ENCODE assay signal across 7 mouse cellular contexts in genomic region chr5:125475601-125476285, GRCm38 (mm10). TPM values are rescaled to one million over a fixed set of nuclear protein-coding genes. Genes with fewer than 3 reads are reported as not detected.
A peak's percentile ranks its signal among the peaks of the same experiment; 100 is the strongest.
DNase-seq lines count a peak whose midpoint lies in the region; ATAC-seq lines count a peak whose summit lies in the region.

TSS of gene Aacs (plus strand) at chr5:125475814.

- no peaks in the 10 kb centered on the region for H3K36me3 ChIP-seq in intestine, embryonic 15.5 days
- peaks cover 19% of the 10 kb centered on the region for H3K36me3 ChIP-seq in midbrain, embryonic 10.5 days

- peak within 1 kb of the TSS; percentile 87 for H3K9ac ChIP-seq in intestine, embryonic 15.5 days

- peak within 1 kb of the TSS; percentile 85 for H3K4me2 ChIP-seq in intestine, embryonic 15.5 days (replicated peaks)

- no peaks in the 10 kb centered on the region for H3K27me3 ChIP-seq in intestine, embryonic 15.5 days (replicated peaks)
- H3K27me3 ChIP-seq in midbrain, embryonic 10.5 days (ENCODE audit: low read depth, poor library complexity, severe bottlenecking) = no peaks in the 10 kb centered on the region; the same call in 1 of the 2 replicates

- intact Hi-C loops in gastrocnemius, postnatal 36 days (cut with DNase I) = loop anchor here (5.0 kb wide), 1 partner anchor 93 kb away; no protein-coding TSS in a partner anchor
- intact Hi-C loops in left cerebral cortex, postnatal 25 days (cut with DNase I) = loop anchor here (1.0 kb wide), 1 partner anchor 10 kb away; no protein-coding TSS in a partner anchor

- H3K4me1 ChIP-seq in intestine, embryonic 15.5 days (replicated peaks) = peaks cover 32% of the 10 kb centered on the region
- H3K4me1 ChIP-seq in midbrain, embryonic 10.5 days = peaks cover 45% of the 10 kb centered on the region

- ATAC-seq in intestine, embryonic 15.5 days = peak; percentile 93

- peak within 1 kb of the TSS; percentile 84 for H3K27ac ChIP-seq in intestine, embryonic 15.5 days
- H3K27ac ChIP-seq in midbrain, embryonic 10.5 days (replicated peaks) = peak within 1 kb of the TSS; percentile 87

- peak within 1 kb of the TSS; percentile 95 for H3K4me3 ChIP-seq in intestine, embryonic 15.5 days (replicated peaks)
- H3K4me3 ChIP-seq in midbrain, embryonic 10.5 days = peak within 1 kb of the TSS; percentile 95

- WGBS in intestine, embryonic 15.5 days = under 1% methylated on average over 60 of the region's 60 CpGs
- WGBS in midbrain, embryonic 10.5 days = under 1% methylated on average over 60 of the region's 60 CpGs

- no peaks in the 10 kb centered on the region for H3K9me3 ChIP-seq in intestine, embryonic 15.5 days
- no peaks in the 10 kb centered on the region for H3K9me3 ChIP-seq in midbrain, embryonic 10.5 days (replicated peaks)

- DNase-seq in adrenal gland, adult 2 months = peak; percentile 99
- DNase-seq in embryo, embryonic 11.5 days (ENCODE audit: low read depth, low spot score) = peak; percentile 94
- peak; percentile 98 to 99 for DNase-seq in gastrocnemius, postnatal 36 days
- peak; percentile 97 to 98 for DNase-seq in left cerebral cortex, postnatal 25 days (ENCODE audit: low spot score in 2 of 2)
- peak; percentile 97 for DNase-seq in midbrain, embryonic 10.5 days (ENCODE audit: low spot score)
- peak; percentile 95 for DNase-seq in right cerebral cortex, postnatal 4 days

RNA-seq across cellular contexts. Expression of gene Aacs, which starts in this region (rescaled TPM):
- 100 to 1,000 TPM in 1 of 2 experiments, 10 to 100 TPM in 1; 89.4 to 106 TPM for total RNA-seq in adrenal gland, adult 2 months (2021)
- polyA plus RNA-seq in adrenal gland, adult 2 months (2012; rRNA removed) = 199 and 221 TPM in 2 replicates
- 1 to 10 TPM; 2.5 to 3.8 TPM for total RNA-seq in gastrocnemius, postnatal 36 days (2021)
- polyA plus RNA-seq in intestine, embryonic 15.5 days (2015; fragmentation: Nextera tagmentation; extraction: Ambion mirVana) = 73.0 and 77.0 TPM in 2 replicates
- 10 to 100 TPM; 43.0 to 52.1 TPM for total RNA-seq in left cerebral cortex, postnatal 25 days (2021)
- polyA plus RNA-seq in midbrain, embryonic 10.5 days (2016; fragmentation: Nextera tagmentation; extraction: Ambion mirVana) = 63.9 and 71.5 TPM in 2 replicates

Comparison
In these comparisons a context has a peak if more than half of its experiments do, and no peak if none do; other contexts are left out.
1. Peak in every context shown above with its lines: DNase-seq, ATAC-seq, H3K4me3 ChIP-seq and H3K27ac ChIP-seq.
2. RNA of gene Aacs (total RNA-seq): 89.4 to 106 TPM in adrenal gland, adult 2 months and 43.0 to 52.1 TPM in left cerebral cortex, postnatal 25 days; 2.5 to 3.8 TPM in gastrocnemius, postnatal 36 days; every median in the first group is over 4 times any median in the second.